Mouse (Mus musculus): Measurements from ENCODE around the gene Pex10.

Gene Pex10

DNA sequence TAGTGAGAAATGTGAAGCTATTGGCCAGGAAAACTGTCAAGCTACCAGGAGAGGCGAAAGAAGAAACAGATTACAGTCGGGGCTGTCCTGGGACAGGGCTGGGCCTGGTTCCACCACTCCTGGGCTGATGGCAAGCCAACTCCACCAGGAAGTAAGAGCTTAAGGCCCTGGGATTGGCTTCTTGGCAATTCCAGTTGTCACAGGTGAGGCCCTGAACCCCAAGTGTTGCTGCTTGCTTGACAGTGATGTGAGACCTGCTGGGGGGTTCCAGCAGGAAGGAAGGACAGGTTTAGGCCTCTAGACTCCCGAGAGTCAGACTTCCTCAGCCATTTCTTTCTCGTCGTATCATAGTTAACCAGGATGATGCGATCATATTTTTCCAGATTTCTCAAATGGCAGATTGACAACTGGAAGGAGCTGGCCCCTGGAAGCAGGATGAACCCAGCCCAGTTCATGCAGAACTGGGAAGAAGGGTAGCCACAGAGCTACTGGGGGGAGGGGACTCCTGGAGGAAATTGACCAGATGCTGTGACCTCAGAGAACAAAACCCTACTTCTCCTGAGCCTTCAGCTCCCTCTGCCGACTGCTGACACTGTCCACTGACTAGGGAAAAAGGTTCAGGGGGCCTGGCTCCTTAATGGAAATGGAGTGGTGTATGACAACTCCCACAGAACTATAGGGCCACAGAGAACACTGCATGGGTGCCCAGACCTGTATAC, 26.8 kb downstream of the Pex10 start:
- DNase-seq (ENCODE audit: low read depth) = no peak

DNA sequence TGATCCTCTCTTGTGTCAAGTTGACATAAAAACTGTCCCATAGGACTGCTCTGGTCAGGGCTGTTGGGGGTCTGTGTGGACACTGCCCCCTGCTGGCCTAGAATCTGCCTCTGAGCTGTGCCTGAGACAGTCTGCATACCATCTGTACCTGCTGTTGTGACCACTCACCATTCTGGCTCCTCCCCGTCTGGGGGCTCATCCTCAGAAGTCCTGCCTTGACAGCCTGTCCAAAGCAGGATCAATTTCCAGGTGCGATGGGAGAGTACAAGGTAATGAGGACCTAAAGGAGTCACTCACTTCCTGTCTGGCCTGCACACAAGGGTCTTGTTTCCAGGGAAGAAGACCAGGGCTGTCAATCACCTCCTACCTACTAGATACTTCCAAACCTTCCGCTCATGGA, 27.7 kb downstream of the Pex10 start:
- DNase-seq (ENCODE audit: low read depth) = no peak

DNA sequence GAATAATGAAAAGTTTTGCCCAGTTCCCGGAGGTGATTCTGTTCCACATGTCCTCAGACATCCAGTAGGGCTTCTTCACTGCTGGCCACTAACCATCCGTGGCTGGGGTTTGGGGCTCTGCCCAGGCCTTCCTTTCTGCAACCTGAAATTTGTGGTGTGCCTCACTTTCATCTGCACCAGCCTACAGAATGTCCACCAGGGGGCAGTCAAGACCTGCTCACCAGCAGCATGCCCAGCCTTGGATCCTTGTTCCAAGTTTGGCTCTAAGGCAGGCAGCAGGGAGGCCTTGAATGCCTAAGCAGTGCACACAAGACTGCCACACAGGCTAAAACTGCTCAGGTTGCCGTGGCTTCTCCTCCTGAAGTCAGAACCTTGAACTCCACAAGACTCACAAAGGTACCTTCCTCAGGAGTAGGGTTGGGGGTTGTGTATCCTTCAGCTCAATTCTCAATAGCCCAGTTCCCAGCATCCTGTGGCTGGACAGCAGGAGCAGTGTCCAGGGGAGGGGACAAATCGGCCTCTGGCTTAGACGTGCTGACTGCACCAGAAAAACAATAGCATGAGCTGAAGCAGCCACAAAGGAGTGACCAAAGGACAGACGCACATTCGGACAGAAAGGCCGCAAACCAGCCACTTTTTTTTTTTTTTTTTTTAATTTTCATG, 28.6 kb downstream of the Pex10 start:
- DNase-seq (ENCODE audit: low read depth) = peak; percentile 79

DNA sequence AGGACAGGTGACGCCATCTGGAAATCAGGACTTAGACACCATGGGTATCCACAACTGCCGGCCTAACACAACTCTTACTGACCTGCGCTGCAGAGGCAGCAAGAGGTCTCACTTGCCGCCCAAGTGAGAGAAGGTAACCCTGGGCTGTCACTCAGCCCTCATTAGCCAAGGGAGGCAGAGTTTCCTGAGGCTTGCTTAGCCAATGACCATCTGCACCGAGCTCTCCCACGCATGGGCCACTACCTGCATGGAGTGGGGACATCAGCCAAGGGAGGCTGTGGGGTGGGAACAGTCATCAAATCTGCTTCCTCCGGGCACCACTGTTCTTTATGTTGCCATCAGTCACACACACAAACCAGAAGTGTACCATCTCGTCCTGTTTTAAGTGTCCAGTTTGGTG, 29.2 kb downstream of the Pex10 start:
- no peak for DNase-seq (ENCODE audit: low read depth)

DNA sequence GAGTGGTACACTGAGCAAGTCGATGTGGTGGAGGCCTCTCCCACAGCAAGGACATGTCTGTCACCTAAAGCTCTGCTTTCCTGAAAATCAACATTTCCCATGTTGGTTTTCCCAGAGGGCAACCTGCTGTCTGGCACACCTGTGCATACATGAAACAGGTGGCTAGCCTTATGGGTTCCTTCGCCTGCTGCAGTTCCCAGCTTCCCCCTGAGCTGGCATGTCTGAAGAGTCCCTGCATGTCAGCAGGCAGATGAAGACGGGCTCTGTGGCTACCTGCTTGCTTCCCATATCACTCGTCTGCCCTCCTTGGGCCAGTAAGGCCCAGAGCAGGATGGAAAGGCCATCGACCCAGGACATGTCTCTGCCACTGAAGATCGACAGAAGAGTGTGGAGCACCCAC, 30.6 kb downstream of the Pex10 start:
- no peak for DNase-seq (ENCODE audit: low read depth)

DNA sequence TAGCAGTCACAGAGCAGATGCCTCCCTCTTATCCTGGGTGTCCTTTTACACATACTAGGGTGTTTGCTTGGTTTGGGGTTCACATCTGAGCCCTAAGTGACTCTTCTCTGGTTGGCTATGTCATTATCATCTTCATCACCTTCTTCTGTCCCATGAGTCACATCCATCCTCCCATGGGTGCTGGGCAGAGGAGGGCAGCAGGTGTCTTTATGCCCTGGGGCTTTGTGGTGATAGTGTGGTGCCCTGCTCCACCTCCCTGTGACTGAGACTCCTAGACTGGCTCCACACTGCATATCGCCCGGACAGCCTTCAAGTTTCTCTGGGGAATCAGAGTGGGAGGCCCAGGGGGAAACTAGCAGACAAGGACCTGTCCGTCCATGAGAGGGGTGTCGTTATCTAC, 31.8 kb downstream of the Pex10 start:
- DNase-seq (ENCODE audit: low read depth) = no peak

DNA sequence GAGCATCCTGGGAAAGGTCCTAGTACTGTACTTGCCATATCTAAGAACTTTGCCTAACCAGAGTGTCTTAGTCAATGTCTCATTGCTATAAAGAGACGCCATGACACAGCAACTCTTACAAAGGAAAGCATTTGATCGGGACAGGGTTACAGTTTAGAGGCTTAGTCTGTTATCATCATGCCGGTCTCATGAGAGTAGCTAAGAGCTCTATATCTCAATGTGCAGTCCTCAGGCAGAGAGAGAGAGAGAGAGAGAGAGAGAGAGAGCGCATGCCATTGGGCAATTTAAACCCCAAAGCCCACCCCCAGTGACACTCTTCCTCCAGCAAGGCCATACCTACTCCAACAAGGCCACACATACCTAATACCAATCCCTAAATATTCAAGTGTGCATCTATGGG, 41.1 kb downstream of the Pex10 start:
- no peak for DNase-seq (ENCODE audit: low read depth)

DNA sequence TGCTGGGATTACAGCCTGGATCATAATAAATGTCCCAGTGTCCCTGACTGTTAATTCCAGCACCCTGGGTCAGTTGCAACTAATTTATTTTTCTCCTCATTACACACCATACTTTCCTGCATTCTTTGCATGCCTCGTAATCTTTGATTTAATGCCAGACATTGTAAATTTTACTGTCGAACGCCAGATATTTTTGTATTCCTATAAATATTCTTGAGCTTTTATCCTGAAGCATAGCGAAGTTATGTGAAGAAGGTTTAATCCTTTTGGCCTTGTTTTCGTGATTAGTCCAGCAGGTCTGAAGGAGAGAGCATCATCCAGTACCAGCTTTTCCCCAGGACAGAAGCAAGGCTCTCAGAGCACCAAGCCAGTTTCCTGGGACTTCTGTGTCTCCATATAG, 42.7 kb downstream of the Pex10 start:
- DNase-seq (ENCODE audit: low read depth) = no peak

DNA sequence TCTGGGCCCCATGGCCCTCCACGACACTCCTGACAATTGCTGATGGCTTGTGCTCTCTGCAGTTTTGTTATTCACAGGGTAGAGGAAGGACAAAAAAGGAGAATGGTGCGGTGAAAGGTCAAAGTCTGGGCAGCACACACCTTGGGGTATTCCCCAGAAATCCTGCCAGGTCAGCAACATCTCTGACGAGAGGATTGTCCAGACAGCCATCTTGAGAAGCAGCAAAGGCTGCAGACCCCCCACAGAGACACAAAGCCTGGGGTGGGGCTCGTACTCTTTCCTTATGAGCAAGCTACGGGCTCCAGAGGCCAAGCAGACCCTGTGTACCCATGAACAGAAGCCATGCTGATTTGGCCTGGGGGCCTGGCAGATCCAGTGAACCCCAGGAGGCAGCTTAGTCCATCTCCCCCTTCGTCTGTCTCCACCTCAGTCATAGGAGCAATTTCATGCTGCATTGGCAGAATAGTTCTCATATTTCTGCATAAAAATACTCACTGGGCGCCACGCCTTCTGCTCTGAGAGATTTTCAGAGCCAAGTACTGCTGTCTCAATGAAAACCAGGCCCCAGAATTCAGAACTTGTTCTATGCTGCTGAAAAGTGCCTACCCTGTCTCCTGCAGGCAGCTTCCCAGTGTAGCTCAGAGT, 47.1 kb downstream of the Pex10 start:
- no peak for DNase-seq (ENCODE audit: low read depth)

DNA sequence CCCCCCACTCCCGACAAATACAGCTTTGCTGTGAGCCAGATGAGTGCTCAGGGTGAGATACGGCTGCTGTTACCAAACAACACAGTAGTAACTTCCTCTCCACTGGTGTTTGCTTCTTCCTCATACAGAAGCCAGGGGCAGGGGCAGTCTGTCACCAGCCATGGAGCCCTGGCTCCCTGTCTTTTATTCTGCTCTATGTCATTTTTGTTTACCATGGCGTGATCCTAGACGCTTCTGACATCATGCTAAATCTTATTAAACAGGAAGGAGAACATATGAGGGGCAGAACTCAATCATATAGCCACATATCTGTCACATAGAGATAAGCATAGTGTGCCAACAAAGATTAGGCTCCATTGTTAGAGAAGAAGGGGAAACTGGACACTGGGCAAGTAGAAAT, 49.8 kb downstream of the Pex10 start:
- DNase-seq (ENCODE audit: low read depth) = no peak

DNA sequence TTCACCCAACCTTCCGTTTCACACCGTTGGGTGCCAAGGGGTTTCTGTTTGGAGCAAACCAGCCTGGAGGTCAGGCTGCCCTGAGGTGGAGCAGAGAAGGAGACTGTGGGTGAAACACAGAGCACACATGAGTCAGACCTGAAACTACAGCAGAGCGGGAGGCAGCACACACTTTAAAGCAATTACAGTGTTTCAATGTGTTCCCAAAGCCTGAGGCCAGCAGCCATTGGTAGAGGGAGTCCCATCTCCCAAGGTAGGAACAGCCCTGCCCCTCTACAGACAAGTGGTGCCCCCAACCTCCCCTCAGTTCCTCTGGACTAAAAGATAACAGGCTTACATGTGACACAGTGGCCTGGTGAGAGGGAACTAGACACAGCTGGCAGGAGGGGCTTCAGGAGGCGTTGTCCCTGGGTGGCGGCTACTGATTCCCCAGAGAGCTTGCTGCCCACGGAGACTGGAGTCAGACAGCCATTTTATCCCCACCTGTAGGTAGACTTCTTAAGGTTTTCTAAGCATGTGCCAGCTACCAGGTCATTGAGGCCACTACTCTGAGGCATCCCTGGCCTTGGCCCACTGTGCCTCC, 50.7 kb downstream of the Pex10 start:
- DNase-seq (ENCODE audit: low read depth) = no peak

DNA sequence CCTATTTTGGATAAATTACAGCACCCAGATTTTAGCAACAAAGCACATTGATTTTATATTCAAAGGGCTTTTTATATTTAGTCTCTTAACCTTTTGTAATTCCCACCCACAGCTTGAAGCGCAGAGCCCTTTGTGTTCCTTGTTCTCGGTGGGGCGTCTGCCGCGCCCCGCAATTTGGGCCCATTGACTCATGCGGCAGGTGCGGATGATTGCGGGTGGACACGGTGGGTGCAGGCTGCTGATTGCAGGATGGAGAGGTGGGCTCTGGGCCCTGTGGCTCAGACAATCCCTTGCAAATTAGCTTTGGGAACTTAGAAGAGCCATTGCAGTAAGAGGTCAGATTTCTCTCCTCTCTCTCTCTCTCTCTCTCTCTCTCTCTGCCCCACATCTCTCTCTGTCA, 51.5 kb downstream of the Pex10 start:
- no peak for DNase-seq (ENCODE audit: low read depth)

DNA sequence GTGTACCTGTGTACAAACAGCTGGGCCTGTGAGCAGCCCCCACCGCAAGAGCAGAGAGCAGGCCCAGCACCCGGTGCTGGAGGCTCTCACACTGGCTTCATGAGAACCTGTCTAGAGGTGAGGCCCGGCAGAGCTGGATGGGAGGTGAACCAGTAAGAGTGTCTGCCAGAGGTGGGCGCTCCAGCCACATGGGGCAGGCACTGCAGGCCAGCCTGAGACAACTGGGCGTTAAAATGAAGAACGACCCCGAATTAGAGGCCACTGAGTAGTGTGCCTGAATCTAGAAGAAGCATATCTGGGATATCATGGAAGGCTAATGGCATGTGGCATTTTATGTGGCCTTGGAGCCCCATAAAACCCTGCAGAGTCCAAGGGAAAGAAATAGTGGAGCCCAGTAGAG, 53.2 kb downstream of the Pex10 start:
- DNase-seq (ENCODE audit: low read depth) = no peak

DNA sequence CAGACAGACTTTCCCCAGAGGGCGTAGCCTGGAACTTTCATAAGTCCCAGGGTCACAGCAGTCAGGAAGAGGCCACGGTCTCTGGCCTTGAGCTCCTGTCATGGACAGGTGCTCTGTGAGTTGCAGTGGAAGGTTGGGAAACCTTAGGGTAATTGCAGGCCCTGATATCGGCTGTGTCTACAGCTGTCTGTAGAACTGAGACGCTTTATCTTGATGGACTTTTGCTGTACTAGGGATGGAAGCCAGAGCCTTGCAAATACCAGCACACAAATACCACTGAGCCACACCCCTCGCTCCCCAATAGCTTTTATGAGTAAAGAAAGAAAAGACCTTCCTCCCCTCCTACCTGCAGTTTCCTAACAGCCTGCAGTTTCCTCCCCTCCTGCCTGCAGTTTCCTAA, 53.8 kb downstream of the Pex10 start:
- DNase-seq (ENCODE audit: low read depth) = no peak

DNA sequence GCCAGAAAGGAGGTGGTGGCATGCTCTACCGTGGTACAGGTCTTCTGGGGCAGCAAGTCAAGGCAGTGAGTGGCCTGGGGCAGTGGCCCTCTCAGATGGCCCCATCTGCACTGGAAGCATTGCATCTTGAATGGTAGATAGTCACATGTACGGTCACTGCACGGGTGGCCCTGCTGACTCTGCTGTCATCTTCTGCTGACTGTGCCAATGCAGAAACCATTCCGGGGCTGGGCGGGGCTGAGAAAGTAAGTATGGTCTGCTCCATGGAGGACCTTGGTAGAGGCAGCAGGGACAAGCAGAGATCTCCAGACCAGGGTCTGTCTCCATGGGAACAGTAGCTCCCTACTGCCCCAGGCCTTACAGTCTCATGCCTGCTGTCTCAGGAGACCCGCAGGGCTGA, 54.4 kb downstream of the Pex10 start:
- no peak for DNase-seq (ENCODE audit: low read depth)
